Mouse (Mus musculus) E14TG2a.4 (cell line): Measurements from ENCODE around the gene Mc1r.

ENCODE experiments used
- CTCF ChIP-seq: conservative IDR thresholded peaks from 2 replicates; pipeline ENCODE4 v1.5.1; 2014; ENCODE audit warnings: low read length
- NANOG ChIP-seq: IDR thresholded peaks from 2 replicates; pipeline ENCODE4 v1.6.1; 2014; ENCODE audit warnings: borderline replicate concordance, low read length, mixed read lengths
- POU5F1 ChIP-seq: IDR thresholded peaks from 2 replicates; pipeline ENCODE4 v1.6.1; 2014; ENCODE audit warnings: low read length, borderline replicate concordance

- peak; percentile 96 for TF ChIP-seq CTCF
- TF ChIP-seq NANOG = no peak
- no peak for TF ChIP-seq POU5F1
Measured at GRCm38 (mm10) chr8:123406786-123407185, at the start of gene Mc1r.
